In the genomic region with DNA sequence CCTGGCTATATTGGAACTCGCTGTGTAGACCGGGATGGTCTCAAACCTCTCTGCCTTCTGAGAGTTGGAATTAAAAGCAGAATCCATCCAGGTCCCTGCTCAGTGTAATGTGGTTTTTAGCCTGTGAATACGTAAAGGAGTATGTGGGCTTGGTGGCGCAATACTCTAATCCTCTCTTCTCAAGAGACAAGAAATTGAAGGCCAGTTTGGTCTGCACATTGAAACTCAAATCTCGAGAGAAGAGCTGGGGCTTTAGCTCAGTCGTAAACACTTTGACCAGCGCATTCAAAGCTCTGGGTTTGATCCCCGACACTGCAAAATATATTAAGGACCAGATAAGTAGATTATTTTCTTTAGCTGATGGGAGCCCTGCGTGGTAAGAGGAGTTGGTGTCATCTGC, we compare ENCODE assay signal across 8 mouse cellular contexts. TPM values are rescaled to one million over a fixed set of nuclear protein-coding genes. Genes with fewer than 3 reads are reported as not detected.
DNase-seq lines count a peak whose midpoint lies in the region; ATAC-seq and TF ChIP-seq lines count a peak whose summit lies in the region.

No protein-coding gene starts in this region.

- intact Hi-C loops in heart, postnatal 25 days (cut with DNase I) = no loop called here

- peak overlapping the region; percentile 81 for H3K4me2 ChIP-seq in heart, embryonic 14.5 days (ENCODE audit: low read length)
- peak overlapping the region; percentile 95 for H3K4me2 ChIP-seq in forebrain, embryonic 16.5 days (ENCODE audit: low read length)

- no peak for TF ChIP-seq CTCF in ES-Bruce4 (IDR thresholded peaks at IDR 0.05; ENCODE audit: low read depth, low read length)

- peak overlapping the region; percentile 81 to 83 for H3K27ac ChIP-seq in heart, embryonic 14.5 days (replicated peaks in 1 of 2; ENCODE audit: control insufficient read depth in 1 of 2, insufficient read depth in 1 of 2, low read depth in 2 of 2, low read length in 2 of 2)
- H3K27ac ChIP-seq in ES-Bruce4 (ENCODE audit: insufficient read depth, low read length) (peak overlapping the region; percentile 54), macrophage (peak overlapping the region; percentile 52)
- H3K27ac ChIP-seq in forebrain, embryonic 16.5 days (ENCODE audit: low read length) = peak overlapping the region; percentile 92

- 7% methylated on average over 9 of the region's 9 CpGs for WGBS in heart, embryonic 14.5 days
- WGBS in forebrain, embryonic 16.5 days = 12% methylated on average over 9 of the region's 9 CpGs
- 3% methylated on average over 9 of the region's 9 CpGs for WGBS in macrophage (ENCODE audit: missing documents)

- ATAC-seq in heart, embryonic 14.5 days (ENCODE audit: insufficient number of reproducible peaks, insufficient read depth, low FRiP score, low read depth) = no peak
- no peak for ATAC-seq in forebrain, embryonic 16.5 days

- H3K9ac ChIP-seq in heart, embryonic 14.5 days (ENCODE audit: low read length) = peak overlapping the region; percentile 84
- H3K9ac ChIP-seq in ES-Bruce4 (ENCODE audit: low read depth, poor library complexity, severe bottlenecking) = peak overlapping the region; percentile 81
- peak overlapping the region; percentile 93 for H3K9ac ChIP-seq in forebrain, embryonic 16.5 days (replicated peaks; ENCODE audit: low read depth, low read length)

- no peaks in the 10 kb centered on the region for H3K9me3 ChIP-seq in heart, embryonic 14.5 days (ENCODE audit: control insufficient read depth, low read length)
- H3K9me3 ChIP-seq in ES-Bruce4 (replicated peaks; ENCODE audit: control insufficient read depth, insufficient read depth, low read length, poor library complexity, severe bottlenecking) = no peaks in the 10 kb centered on the region
- H3K9me3 ChIP-seq in forebrain, embryonic 16.5 days (ENCODE audit: control insufficient read depth, low read length) = no peaks in the 10 kb centered on the region

- H3K36me3 ChIP-seq in heart, embryonic 14.5 days (ENCODE audit: control insufficient read depth, insufficient read depth, low read length) = peaks cover 53% of the 10 kb centered on the region
- H3K36me3 ChIP-seq in ES-Bruce4 (ENCODE audit: control insufficient read depth, insufficient read depth, low read length, poor library complexity, severe bottlenecking) = peaks cover 10% of the 10 kb centered on the region
- H3K36me3 ChIP-seq in forebrain, embryonic 16.5 days (ENCODE audit: control insufficient read depth, insufficient read depth) = peaks cover 15% of the 10 kb centered on the region
- peaks cover 43% of the 10 kb centered on the region; the same call in 1 of the 2 replicates for H3K36me3 ChIP-seq in macrophage (ENCODE audit: inconsistent target)

- peaks cover 14% of the 10 kb centered on the region for H3K79me2 ChIP-seq in macrophage (ENCODE audit: inconsistent target)

- H3K4me3 ChIP-seq in heart, embryonic 14.5 days (ENCODE audit: control insufficient read depth in 1 of 2, insufficient read depth in 1 of 2, low read depth in 1 of 2, low read length in 2 of 2) = peak overlapping the region; percentile 76 to 97
- H3K4me3 ChIP-seq in ES-Bruce4 (ENCODE audit: low read depth, low read length) (peak overlapping the region; percentile 82), macrophage (ENCODE audit: inconsistent target) (peak overlapping the region; percentile 98)
- peak overlapping the region; percentile 95 for H3K4me3 ChIP-seq in forebrain, embryonic 16.5 days (replicated peaks; ENCODE audit: low read length)

- no peak for TF ChIP-seq EP300 in ES-Bruce4 (IDR thresholded peaks at IDR 0.05; ENCODE audit: insufficient read depth, low read depth, low read length)

- DNase-seq in heart, postnatal 25 days (ENCODE audit: low spot score) = no peak
- no peak for DNase-seq in urinary bladder, adult 2 months (ENCODE audit: low spot score)
- DNase-seq in cerebellum, postnatal 25 days = no peak
- no peak for DNase-seq in cerebellum, adult 9-11 months

- TF ChIP-seq POLR2A in ES-Bruce4 (IDR thresholded peaks at IDR 0.05; ENCODE audit: insufficient read depth, low read length) = no peak

- H3K4me1 ChIP-seq in heart, embryonic 14.5 days (ENCODE audit: control insufficient read depth in 2 of 2, insufficient read depth in 2 of 2, low read length in 2 of 2) = peaks cover 11 to 17% of the 10 kb centered on the region in 2 experiments
- peaks cover 3% of the 10 kb centered on the region for H3K4me1 ChIP-seq in ES-Bruce4 (ENCODE audit: control insufficient read depth, insufficient read depth, low read length)
- peaks cover 21% of the 10 kb centered on the region for H3K4me1 ChIP-seq in forebrain, embryonic 16.5 days (replicated peaks; ENCODE audit: control insufficient read depth, insufficient read depth, low read length)

- no peaks in the 10 kb centered on the region for H3K27me3 ChIP-seq in heart, embryonic 14.5 days (ENCODE audit: control insufficient read depth, insufficient read depth, low read length)
- no peaks in the 10 kb centered on the region for H3K27me3 ChIP-seq in ES-Bruce4 (ENCODE audit: control insufficient read depth, insufficient read depth, low read length, poor library complexity, severe bottlenecking)
- H3K27me3 ChIP-seq in forebrain, embryonic 16.5 days (replicated peaks; ENCODE audit: control insufficient read depth, insufficient read depth, low read length) = no peaks in the 10 kb centered on the region

RNA-seq across cellular contexts. Expression of gene Mef2b, which starts 0.5 kb away (rescaled TPM):
- polyA plus RNA-seq in heart, embryonic 14.5 days (2014; fragmentation: Nextera tagmentation; extraction: Ambion mirVana) = 0.22 TPM in 1 of 2 replicates, not detected in the other
- total RNA-seq in heart, postnatal 25 days (2021) = under 1 TPM in 1 of 2 experiments, not detected in 1; 0.31 TPM
- 4.4 and 5.8 TPM in 2 replicates for polyA plus RNA-seq in ES-Bruce4 (2011; ENCODE audit: insufficient read depth, insufficient read length, low read depth, missing spikeins)
- polyA plus RNA-seq in forebrain, embryonic 16.5 days (2015; fragmentation: Nextera tagmentation; extraction: Ambion mirVana) = 0.34 and 0.81 TPM in 2 replicates
- under 1 TPM in 4 of 26 experiments, not detected in 22; 0.50 to 0.75 (median 0.65) TPM for total RNA-seq in macrophage (2018; cell fraction: chromatin; rRNA removed)
- total RNA-seq in macrophage (2018; cell fraction: cytosol; rRNA removed) = under 1 TPM in 4 of 26 experiments, not detected in 22; 0.09 to 0.22 (median 0.10) TPM
- under 1 TPM in 2 of 26 experiments, not detected in 24; 0.52 to 0.54 TPM for total RNA-seq in macrophage (2018; cell fraction: nucleus; rRNA removed)
- polyA plus RNA-seq in macrophage (2018) = not detected in 3 replicates
- 0.29 and 0.35 TPM in 2 replicates for polyA plus RNA-seq in urinary bladder, adult 2 months (2012; rRNA removed)

RNA-seq across cellular contexts. Expression of gene Borcs8, which starts 0.7 kb away (rescaled TPM):
- polyA plus RNA-seq in heart, embryonic 14.5 days (2014; fragmentation: Nextera tagmentation; extraction: Ambion mirVana) = 46.7 and 50.3 TPM in 2 replicates
- 10 to 100 TPM; 21.2 to 25.5 TPM for total RNA-seq in heart, postnatal 25 days (2021)
- 24.1 and 28.3 TPM in 2 replicates for polyA plus RNA-seq in ES-Bruce4 (2011; ENCODE audit: insufficient read depth, insufficient read length, low read depth, missing spikeins)
- polyA plus RNA-seq in forebrain, embryonic 16.5 days (2015; fragmentation: Nextera tagmentation; extraction: Ambion mirVana) = 48.1 and 60.0 TPM in 2 replicates
- total RNA-seq in macrophage (2018; cell fraction: chromatin; rRNA removed) = 10 to 100 TPM in 19 of 26 experiments, 1 to 10 TPM in 7; 2.8 to 42.2 (median 20.2) TPM
- 10 to 100 TPM; 28.0 to 58.1 (median 39.1) TPM for total RNA-seq in macrophage (2018; cell fraction: cytosol; rRNA removed)
- 10 to 100 TPM in 21 of 26 experiments, 1 to 10 TPM in 5; 5.8 to 47.2 (median 23.1) TPM for total RNA-seq in macrophage (2018; cell fraction: nucleus; rRNA removed)
- 31.7 to 53.1 TPM (median 41.2 TPM) in 3 replicates for polyA plus RNA-seq in macrophage (2018)
- polyA plus RNA-seq in urinary bladder, adult 2 months (2012; rRNA removed) = 73.8 and 74.1 TPM in 2 replicates

RNA-seq across cellular contexts. Expression of gene Rfxank, which starts 1.0 kb away (rescaled TPM):
- polyA plus RNA-seq in heart, embryonic 14.5 days (2014; fragmentation: Nextera tagmentation; extraction: Ambion mirVana) = 18.1 and 21.0 TPM in 2 replicates
- total RNA-seq in heart, postnatal 25 days (2021) = 10 to 100 TPM; 20.9 to 21.5 TPM
- polyA plus RNA-seq in ES-Bruce4 (2011; ENCODE audit: insufficient read depth, insufficient read length, low read depth, missing spikeins) (7.9 and 8.2 TPM in 2 replicates), macrophage (2018) (4.5 to 7.7 TPM (median 7.3 TPM) in 3 replicates)
- 10.5 and 14.4 TPM in 2 replicates for polyA plus RNA-seq in forebrain, embryonic 16.5 days (2015; fragmentation: Nextera tagmentation; extraction: Ambion mirVana)
- 10 to 100 TPM in 15 of 26 experiments, 1 to 10 TPM in 11; 2.0 to 30.4 (median 12.7) TPM for total RNA-seq in macrophage (2018; cell fraction: chromatin; rRNA removed)
- 10 to 100 TPM in 13 of 26 experiments, 1 to 10 TPM in 13; 5.3 to 12.9 (median 9.9) TPM for total RNA-seq in macrophage (2018; cell fraction: cytosol; rRNA removed)
- 10 to 100 TPM in 11 of 26 experiments, 1 to 10 TPM in 15; 2.8 to 21.3 (median 7.7) TPM for total RNA-seq in macrophage (2018; cell fraction: nucleus; rRNA removed)
- 14.8 and 17.3 TPM in 2 replicates for polyA plus RNA-seq in urinary bladder, adult 2 months (2012; rRNA removed)

RNA-seq across cellular contexts. Expression of gene Nr2c2ap, which starts 8.8 kb away (rescaled TPM):
- 23.0 and 26.2 TPM in 2 replicates for polyA plus RNA-seq in heart, embryonic 14.5 days (2014; fragmentation: Nextera tagmentation; extraction: Ambion mirVana)
- 1 to 10 TPM; 5.4 to 7.6 TPM for total RNA-seq in heart, postnatal 25 days (2021)
- polyA plus RNA-seq in ES-Bruce4 (2011; ENCODE audit: insufficient read depth, insufficient read length, low read depth, missing spikeins) (38.0 and 42.7 TPM in 2 replicates), macrophage (2018) (18.4 to 44.2 TPM (median 25.7 TPM) in 3 replicates)
- polyA plus RNA-seq in forebrain, embryonic 16.5 days (2015; fragmentation: Nextera tagmentation; extraction: Ambion mirVana) = 44.0 and 44.8 TPM in 2 replicates
- 10 to 100 TPM in 12 of 26 experiments, 1 to 10 TPM in 14; 2.4 to 16.9 (median 9.6) TPM for total RNA-seq in macrophage (2018; cell fraction: chromatin; rRNA removed)
- total RNA-seq in macrophage (2018; cell fraction: cytosol; rRNA removed) = 10 to 100 TPM; 12.7 to 28.4 (median 23.9) TPM
- total RNA-seq in macrophage (2018; cell fraction: nucleus; rRNA removed) = 10 to 100 TPM in 19 of 26 experiments, 1 to 10 TPM in 7; 6.5 to 28.1 (median 13.4) TPM
- 18.0 and 25.1 TPM in 2 replicates for polyA plus RNA-seq in urinary bladder, adult 2 months (2012; rRNA removed)

RNA-seq across cellular contexts. Expression of gene Ncan, which starts 19.3 kb away (rescaled TPM):
- 0.26 and 0.34 TPM in 2 replicates for polyA plus RNA-seq in heart, embryonic 14.5 days (2014; fragmentation: Nextera tagmentation; extraction: Ambion mirVana)
- under 1 TPM in 1 of 2 experiments, not detected in 1; 0.03 TPM for total RNA-seq in heart, postnatal 25 days (2021)
- polyA plus RNA-seq in ES-Bruce4 (2011; ENCODE audit: insufficient read depth, insufficient read length, low read depth, missing spikeins) (1.4 and 1.6 TPM in 2 replicates), macrophage (2018) (not detected in 3 replicates)
- polyA plus RNA-seq in forebrain, embryonic 16.5 days (2015; fragmentation: Nextera tagmentation; extraction: Ambion mirVana) = 145 and 166 TPM in 2 replicates
- total RNA-seq in macrophage (2018; cell fraction: chromatin; rRNA removed) = under 1 TPM in 1 of 26 experiments, not detected in 25; 0.13 TPM
- total RNA-seq in macrophage (2018; cell fraction: cytosol; rRNA removed) = not detected
- not detected for total RNA-seq in macrophage (2018; cell fraction: nucleus; rRNA removed)
- 0.12 and 0.18 TPM in 2 replicates for polyA plus RNA-seq in urinary bladder, adult 2 months (2012; rRNA removed)
